Mouse (Mus musculus) brain, embryonic 14.5 days (tissue): ENCODE results near the gene Plekha6.

Experiments
- CTCF ChIP-seq: fragments of 200-500 bp; IDR thresholded peaks from 2 replicates; pipeline ENCODE4 v1.5.1; 2012; ENCODE audit warnings: inconsistent platforms, mild to moderate bottlenecking, moderate library complexity, borderline replicate concordance; ENCODE audit not compliant: insufficient read depth, insufficient read length; ENCODE audit errors: extremely low read depth
- POLR2A ChIP-seq: fragments of 200-500 bp; IDR thresholded peaks from 2 replicates; pipeline ENCODE4 v1.6.1; 2012; ENCODE audit warnings: mild to moderate bottlenecking, inconsistent platforms, borderline replicate concordance; ENCODE audit not compliant: poor library complexity, insufficient read depth, insufficient read length, severe bottlenecking; ENCODE audit errors: extremely low read depth

DNA sequence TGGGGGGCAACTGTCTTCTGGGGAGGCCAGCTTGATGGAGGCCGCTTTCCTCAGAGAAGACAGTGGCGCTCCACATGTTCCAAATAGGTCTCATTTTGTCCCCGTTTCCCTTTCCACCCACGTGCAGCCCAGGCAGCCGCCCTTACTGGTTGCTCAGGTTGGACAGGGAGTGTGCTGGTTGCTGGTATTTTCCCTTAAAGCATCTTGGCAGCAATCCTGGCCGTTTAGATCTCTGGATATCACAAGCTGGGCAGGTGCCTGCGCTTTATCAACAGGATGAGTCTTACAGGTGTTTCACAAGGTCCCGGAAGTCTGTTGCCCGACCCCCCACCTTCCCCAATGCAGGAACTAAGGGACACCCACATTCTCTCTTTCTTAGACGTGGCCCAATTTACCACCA is 2.0 kb upstream of the Plekha6 start:
- TF ChIP-seq CTCF (no peak), POLR2A (no peak)
